Mouse (Mus musculus): ENCODE measurements around the gene Mapk11. TPM values are rescaled to one million over a fixed set of nuclear protein-coding genes. Genes with fewer than 3 reads are reported as not detected.

Gene Mapk11
- polyA plus RNA-seq, 1 experiment from 2014 or later: 0.83 TPM

GRCm38 (mm10) chr15:89177121-89177520, 27.7 kb upstream of the Mapk11 start:
- H3K4me1 ChIP-seq (ENCODE audit: control insufficient read depth, low read depth, low read length): peaks cover 36% of the 10 kb centered on the region
- H3K4me3 ChIP-seq (ENCODE audit: low read depth, low read length): no peak overlapping the region
- peak overlapping the region; percentile 54 for H3K4me2 ChIP-seq (ENCODE audit: low read depth, low read length)
- no peaks in the 10 kb centered on the region for H3K36me3 ChIP-seq (ENCODE audit: control insufficient read depth, insufficient read depth)
- H3K9ac ChIP-seq (ENCODE audit: low read depth, low read length): peak overlapping the region; percentile 41; the same call in 1 of the 2 replicates
- H3K27ac ChIP-seq (ENCODE audit: low read length): peak overlapping the region; percentile 92
- WGBS (ENCODE audit: insufficient replicate concordance): 6% methylated on average over 5 of the region's 5 CpGs
- ATAC-seq (ENCODE audit: low read depth): peak; percentile 17; the same call in 1 of the 2 replicates
- no peaks in the 10 kb centered on the region for H3K9me3 ChIP-seq (replicated peaks; ENCODE audit: control insufficient read depth, low read length)
- H3K27me3 ChIP-seq (ENCODE audit: control insufficient read depth, insufficient read depth, low read depth, low read length): peaks cover 61% of the 10 kb centered on the region

- H3K36me3 ChIP-seq (ENCODE audit: control insufficient read depth, insufficient read depth): no peaks in the 10 kb centered on the region
- 69% methylated on average over 13 of the region's 13 CpGs for WGBS (ENCODE audit: insufficient replicate concordance)
- no peak overlapping the region for H3K27ac ChIP-seq (ENCODE audit: low read length)
- ATAC-seq (ENCODE audit: low read depth): no peak
- H3K9me3 ChIP-seq (replicated peaks; ENCODE audit: control insufficient read depth, low read length): no peaks in the 10 kb centered on the region
- no peak overlapping the region for H3K4me2 ChIP-seq (ENCODE audit: low read depth, low read length)
- H3K4me1 ChIP-seq (ENCODE audit: control insufficient read depth, low read depth, low read length): peaks cover 47% of the 10 kb centered on the region
- H3K4me3 ChIP-seq (ENCODE audit: low read depth, low read length): no peak overlapping the region
- no peak overlapping the region for H3K9ac ChIP-seq (ENCODE audit: low read depth, low read length)
- peaks cover 52% of the 10 kb centered on the region for H3K27me3 ChIP-seq (ENCODE audit: control insufficient read depth, insufficient read depth, low read depth, low read length)
These were observed 26.2 kb upstream of the Mapk11 start for GRCm38 (mm10) chr15:89175411-89176155.

- Histone ChIP-seq H3K4me1 (ENCODE audit: control insufficient read depth, low read depth, low read length) (peaks cover 52% of the 10 kb centered on the region), H3K9me3 (replicated peaks; ENCODE audit: control insufficient read depth, low read length) (no peaks in the 10 kb centered on the region), H3K27ac (ENCODE audit: low read length) (no peak overlapping the region), H3K4me3 (ENCODE audit: low read depth, low read length) (no peak overlapping the region), H3K9ac (ENCODE audit: low read depth, low read length) (no peak overlapping the region), H3K36me3 (ENCODE audit: control insufficient read depth, insufficient read depth) (no peaks in the 10 kb centered on the region), H3K4me2 (ENCODE audit: low read depth, low read length) (no peak overlapping the region), H3K27me3 (ENCODE audit: control insufficient read depth, insufficient read depth, low read depth, low read length) (peaks cover 45% of the 10 kb centered on the region)
- ATAC-seq (ENCODE audit: low read depth): no peak
- 55% methylated on average over 11 of the region's 11 CpGs for WGBS (ENCODE audit: insufficient replicate concordance)
These were observed 25.5 kb upstream of the Mapk11 start for GRCm38 (mm10) chr15:89174889-89175339.

- peak overlapping the region; percentile 59 for H3K4me3 ChIP-seq (ENCODE audit: low read depth, low read length)
- H3K4me1 ChIP-seq (ENCODE audit: control insufficient read depth, low read depth, low read length): peaks cover 61% of the 10 kb centered on the region
- H3K27ac ChIP-seq (ENCODE audit: low read length): peak overlapping the region; percentile 66
- H3K9me3 ChIP-seq (replicated peaks; ENCODE audit: control insufficient read depth, low read length): no peaks in the 10 kb centered on the region
- H3K9ac ChIP-seq (ENCODE audit: low read depth, low read length): no peak overlapping the region; the same call in none of the 2 replicates
- H3K27me3 ChIP-seq (ENCODE audit: control insufficient read depth, insufficient read depth, low read depth, low read length): peaks cover 36% of the 10 kb centered on the region
- H3K4me2 ChIP-seq (ENCODE audit: low read depth, low read length): peak overlapping the region; percentile 72
- 5% methylated on average over 15 of the region's 15 CpGs for WGBS (ENCODE audit: insufficient replicate concordance)
- peak; percentile 63 for ATAC-seq (ENCODE audit: low read depth)
- no peaks in the 10 kb centered on the region for H3K36me3 ChIP-seq (ENCODE audit: control insufficient read depth, insufficient read depth)
These were observed 24.4 kb upstream of the Mapk11 start for GRCm38 (mm10) chr15:89173906-89174214.

GRCm38 (mm10) chr15:89173024-89173905, 23.8 kb upstream of the Mapk11 start:
- Histone ChIP-seq H3K27ac (ENCODE audit: low read length) (peak overlapping the region; percentile 66), H3K27me3 (ENCODE audit: control insufficient read depth, insufficient read depth, low read depth, low read length) (peaks cover 32% of the 10 kb centered on the region), H3K4me3 (ENCODE audit: low read depth, low read length) (peak overlapping the region; percentile 59), H3K4me1 (ENCODE audit: control insufficient read depth, low read depth, low read length) (peaks cover 55% of the 10 kb centered on the region), H3K4me2 (ENCODE audit: low read depth, low read length) (peak overlapping the region; percentile 72), H3K36me3 (ENCODE audit: control insufficient read depth, insufficient read depth) (no peaks in the 10 kb centered on the region), H3K9ac (ENCODE audit: low read depth, low read length) (peak overlapping the region; percentile 55), H3K9me3 (replicated peaks; ENCODE audit: control insufficient read depth, low read length) (no peaks in the 10 kb centered on the region)
- ATAC-seq (ENCODE audit: low read depth): peak; percentile 31; the same call in 1 of the 2 replicates
- under 1% methylated on average over 64 of the region's 65 CpGs for WGBS (ENCODE audit: insufficient replicate concordance)

- H3K27ac ChIP-seq (ENCODE audit: low read length): peak overlapping the region; percentile 66
- H3K4me3 ChIP-seq (ENCODE audit: low read depth, low read length): peak overlapping the region; percentile 59
- H3K36me3 ChIP-seq (ENCODE audit: control insufficient read depth, insufficient read depth): peaks cover under 1% of the 10 kb centered on the region; the same call in 1 of the 2 replicates
- no peak for ATAC-seq (ENCODE audit: low read depth)
- H3K4me2 ChIP-seq (ENCODE audit: low read depth, low read length): peak overlapping the region; percentile 72
- H3K9me3 ChIP-seq (replicated peaks; ENCODE audit: control insufficient read depth, low read length): no peaks in the 10 kb centered on the region
- 31% methylated on average over 17 of the region's 17 CpGs for WGBS (ENCODE audit: insufficient replicate concordance)
- peaks cover 49% of the 10 kb centered on the region for H3K4me1 ChIP-seq (ENCODE audit: control insufficient read depth, low read depth, low read length)
- H3K9ac ChIP-seq (ENCODE audit: low read depth, low read length): peak overlapping the region; percentile 55
- H3K27me3 ChIP-seq (ENCODE audit: control insufficient read depth, insufficient read depth, low read depth, low read length): peaks cover 31% of the 10 kb centered on the region
These were observed 23.0 kb upstream of the Mapk11 start for GRCm38 (mm10) chr15:89172276-89172935.

- peaks cover 6% of the 10 kb centered on the region; the same call in 1 of the 2 replicates for H3K36me3 ChIP-seq (ENCODE audit: control insufficient read depth, insufficient read depth)
- H3K27ac ChIP-seq (ENCODE audit: low read length): no peak overlapping the region
- H3K4me2 ChIP-seq (ENCODE audit: low read depth, low read length): no peak overlapping the region
- H3K9me3 ChIP-seq (replicated peaks; ENCODE audit: control insufficient read depth, low read length): no peaks in the 10 kb centered on the region
- no peak overlapping the region for H3K4me3 ChIP-seq (ENCODE audit: low read depth, low read length)
- H3K4me1 ChIP-seq (ENCODE audit: control insufficient read depth, low read depth, low read length): peaks cover 41% of the 10 kb centered on the region
- 65% methylated on average over 5 of the region's 5 CpGs for WGBS (ENCODE audit: insufficient replicate concordance)
- ATAC-seq (ENCODE audit: low read depth): no peak
- H3K27me3 ChIP-seq (ENCODE audit: control insufficient read depth, insufficient read depth, low read depth, low read length): peaks cover 31% of the 10 kb centered on the region
- H3K9ac ChIP-seq (ENCODE audit: low read depth, low read length): no peak overlapping the region
These were observed 22.2 kb upstream of the Mapk11 start for GRCm38 (mm10) chr15:89171526-89172051.

GRCm38 (mm10) chr15:89170102-89170501, 20.7 kb upstream of the Mapk11 start:
- 0 out of 2 replicates have a peak overlapping the region, but pooled peaks have one; percentile 1 for H3K27ac ChIP-seq (ENCODE audit: low read length)
- H3K36me3 ChIP-seq (ENCODE audit: control insufficient read depth, insufficient read depth): peaks cover 8% of the 10 kb centered on the region; the same call in 1 of the 2 replicates
- peaks cover 37% of the 10 kb centered on the region for H3K4me1 ChIP-seq (ENCODE audit: control insufficient read depth, low read depth, low read length)
- H3K4me2 ChIP-seq (ENCODE audit: low read depth, low read length): no peak overlapping the region
- ATAC-seq (ENCODE audit: low read depth): peak; percentile 52
- H3K9me3 ChIP-seq (replicated peaks; ENCODE audit: control insufficient read depth, low read length): no peaks in the 10 kb centered on the region
- H3K9ac ChIP-seq (ENCODE audit: low read depth, low read length): no peak overlapping the region
- H3K27me3 ChIP-seq (ENCODE audit: control insufficient read depth, insufficient read depth, low read depth, low read length): peaks cover 31% of the 10 kb centered on the region
- H3K4me3 ChIP-seq (ENCODE audit: low read depth, low read length): no peak overlapping the region
- WGBS (ENCODE audit: insufficient replicate concordance): 41% methylated on average over 3 of the region's 3 CpGs

Measured in liver, embryonic 16.5 days (tissue).